ENCODE assay signal across 1 mouse cellular context in the genomic region with DNA sequence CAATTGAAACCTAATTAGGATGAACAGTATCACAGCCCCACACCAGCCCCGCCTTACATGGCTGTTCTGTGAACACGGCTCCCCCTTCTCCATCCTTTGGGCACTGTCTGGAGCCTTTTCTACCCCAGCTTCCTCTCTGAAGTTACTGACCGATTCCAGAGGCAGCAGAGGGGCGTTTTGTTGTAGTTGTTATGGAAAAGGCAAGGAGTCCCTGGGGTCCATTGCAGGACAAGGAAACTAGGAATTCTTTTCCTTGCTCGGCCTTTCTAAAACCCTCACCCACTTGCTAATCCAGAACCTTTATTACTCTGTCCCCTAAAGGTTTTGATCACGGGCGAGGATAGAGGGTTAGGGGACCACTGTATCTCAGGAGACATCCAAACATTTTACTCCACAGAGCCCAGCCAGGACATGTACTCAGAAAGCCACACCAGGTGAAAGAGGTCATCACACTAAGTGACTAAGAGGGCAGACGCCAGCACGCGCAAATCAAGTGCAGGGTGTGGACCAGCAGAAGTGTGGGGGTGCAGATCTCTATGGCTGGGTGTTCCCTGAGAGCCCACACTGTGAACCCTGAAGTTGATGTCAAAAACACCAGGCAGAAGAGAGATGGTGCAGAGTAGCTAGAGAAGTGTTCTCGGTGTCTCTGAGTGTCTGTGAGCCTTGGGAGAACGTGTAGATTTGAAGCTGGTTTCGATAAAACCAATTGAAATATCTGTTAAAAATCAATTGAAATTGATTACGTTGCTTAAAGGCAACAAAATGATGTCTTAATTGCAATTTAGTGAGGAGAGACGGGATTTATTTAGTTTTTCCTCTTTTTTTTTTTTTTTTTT.
TF ChIP-seq lines count a peak whose summit lies in the region.

No protein-coding gene starts in this region.

TF ChIP-seq in CH12.LX, 34 proteins besides CTCF, POLR2A, EP300 and RAD21 (continued from another document):
- TF ChIP-seq UBTF (IDR thresholded peaks at IDR 0.05; ENCODE audit: low read depth, low read length) (0 out of 2 replicates have a peak, but pooled peaks have one; percentile 25), BHLHE40 (IDR thresholded peaks at IDR 0.05; ENCODE audit: low read depth, low read length) (peak; percentile 39; the same call in 1 of the 2 replicates), ZNF384 (IDR thresholded peaks at IDR 0.05; ENCODE audit: low read depth, low read length) (peak; percentile 96), TCF12 (IDR thresholded peaks at IDR 0.05; ENCODE audit: low read depth, low read length) (no peak)
TF ChIP-seq in CH12.LX: peak in this region for 4.
